Mouse (Mus musculus): ENCODE results near the gene 1810055G02Rik.

DNA sequence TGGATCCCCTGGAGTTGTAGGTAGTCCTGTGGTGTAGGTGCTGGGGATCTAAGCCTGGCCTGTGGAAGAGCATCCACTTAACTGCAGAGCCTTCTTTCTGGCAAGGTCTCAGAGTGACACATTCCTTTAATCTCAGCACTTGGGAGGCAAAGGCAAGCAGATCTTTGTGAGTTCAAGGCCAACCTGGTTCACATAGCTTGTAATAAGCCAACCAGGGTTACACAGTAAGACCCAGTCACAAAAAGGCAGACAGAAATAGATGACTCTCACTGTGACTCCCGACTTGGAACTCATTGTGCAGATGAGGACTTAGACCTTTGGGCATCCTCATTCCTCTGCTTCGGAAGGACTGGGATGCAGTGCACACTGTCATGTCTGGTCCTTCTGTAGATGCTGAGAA lies 2.3 kb downstream of the 1810055G02Rik start:
- TF ChIP-seq FLI1 (IDR thresholded peaks at IDR 0.05; ENCODE audit: low read length) (no peak), GATA1 (IDR thresholded peaks at IDR 0.05; ENCODE audit: borderline replicate concordance, low read length) (no peak)

All from megakaryocyte, embryonic 14.5 days (primary cell).